Mouse (Mus musculus): ENCODE measurements around the gene Ptprf.

The Ptprf gene

DNA sequence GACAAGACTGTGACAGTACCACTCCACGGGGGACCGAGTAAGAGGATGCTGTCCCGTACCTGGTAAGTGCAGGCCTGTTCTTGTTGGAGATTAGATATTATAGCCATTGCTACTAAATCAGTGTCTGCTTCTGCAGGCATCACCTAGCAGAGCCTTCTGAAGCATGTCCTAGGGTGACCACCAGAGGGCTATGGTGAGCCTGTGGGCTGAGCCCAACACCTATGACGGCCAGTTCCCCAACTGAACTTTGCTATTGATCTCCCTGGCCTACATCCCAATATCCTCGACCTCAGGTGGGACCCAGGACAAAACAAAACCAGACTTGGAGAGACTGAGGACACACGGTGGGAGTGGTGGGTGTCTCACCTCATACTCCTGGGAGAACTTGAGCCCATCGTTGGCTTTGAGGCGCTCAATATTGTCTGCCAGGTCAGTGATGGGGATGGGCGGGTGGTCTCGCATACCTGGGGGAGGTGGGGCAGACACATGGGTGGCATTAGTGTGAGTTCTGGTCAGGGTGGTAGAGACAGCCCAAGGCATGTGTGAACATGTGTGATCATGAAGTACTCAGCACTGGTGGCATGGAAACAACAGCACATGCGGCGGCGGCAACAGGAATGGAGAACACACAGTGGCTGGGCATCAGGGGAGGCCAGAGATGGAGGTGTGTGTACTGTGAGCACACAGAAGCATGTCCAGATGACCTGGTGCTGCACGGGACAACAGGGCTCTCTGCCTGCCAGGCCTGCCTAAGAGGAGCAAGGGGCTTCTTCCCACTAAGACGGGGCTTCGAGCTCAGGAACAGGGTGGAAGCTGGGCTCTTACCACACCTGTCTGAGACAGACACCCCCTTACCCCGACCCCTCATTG, 74.2 kb downstream of the Ptprf start:
- DNase-seq (ENCODE audit: low spot score in 2 of 2): peak in 1 of 2 experiments; percentile 51

GRCm38 (mm10) chr4:118214891-118215290, 76.3 kb downstream of the Ptprf start:
- no peak for DNase-seq (ENCODE audit: low spot score in 2 of 2)

DNA sequence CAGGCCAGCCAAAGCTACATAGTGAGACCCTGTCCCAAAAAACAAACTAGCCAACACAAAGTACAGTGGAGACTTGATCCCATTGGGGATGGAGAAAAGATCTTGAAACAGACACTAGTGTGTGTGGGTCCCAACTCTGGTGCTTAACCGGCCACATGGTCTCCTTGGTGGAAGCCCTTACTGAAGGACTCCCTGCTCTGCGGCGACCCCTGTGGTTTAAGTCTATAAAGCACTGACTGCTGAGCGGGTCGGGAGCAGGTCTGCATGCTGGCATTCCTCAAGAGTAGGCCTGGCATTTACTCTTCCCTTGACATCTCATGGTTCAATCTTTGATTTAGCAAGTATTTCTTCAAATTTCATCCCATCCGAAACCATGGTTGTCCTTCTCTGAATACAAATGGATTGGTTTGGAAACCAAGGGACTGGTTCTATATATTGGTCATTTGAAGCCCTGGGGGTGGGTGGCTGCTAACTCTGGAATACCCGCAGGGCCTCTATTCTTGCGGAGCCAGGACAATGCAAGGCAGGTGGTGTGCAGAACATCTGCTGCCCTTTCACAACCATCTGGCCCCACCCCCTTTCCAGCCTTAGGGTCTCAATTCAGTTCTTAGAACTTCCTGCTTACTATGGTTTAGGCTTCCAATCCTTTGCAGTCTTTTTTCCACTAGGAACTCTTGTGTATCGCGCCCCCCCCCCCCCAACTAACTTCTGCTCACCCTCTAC, 84.1 kb downstream of the Ptprf start:
- DNase-seq (ENCODE audit: low spot score in 2 of 2): no peak

DNA sequence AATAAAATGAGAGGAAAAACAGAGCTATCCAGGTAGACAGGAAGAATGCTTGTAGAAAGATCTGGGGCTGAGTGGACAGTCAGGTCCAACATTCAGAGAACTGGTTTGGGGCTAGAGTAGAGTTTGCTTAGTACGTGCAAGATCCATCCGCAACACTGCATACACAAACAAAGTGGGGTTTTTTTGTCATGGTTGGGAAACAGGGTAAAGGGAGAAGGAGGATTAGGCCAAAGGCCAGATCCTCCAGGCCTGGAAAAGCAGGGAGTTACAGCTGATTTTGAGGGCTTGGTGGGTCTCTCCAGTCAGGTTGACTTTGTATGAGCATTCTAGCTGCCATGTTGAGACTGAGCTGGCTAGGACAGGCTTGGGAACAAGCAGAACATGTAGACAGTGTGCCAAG, 85.3 kb downstream of the Ptprf start:
- no peak for DNase-seq (ENCODE audit: low spot score in 2 of 2)

DNA sequence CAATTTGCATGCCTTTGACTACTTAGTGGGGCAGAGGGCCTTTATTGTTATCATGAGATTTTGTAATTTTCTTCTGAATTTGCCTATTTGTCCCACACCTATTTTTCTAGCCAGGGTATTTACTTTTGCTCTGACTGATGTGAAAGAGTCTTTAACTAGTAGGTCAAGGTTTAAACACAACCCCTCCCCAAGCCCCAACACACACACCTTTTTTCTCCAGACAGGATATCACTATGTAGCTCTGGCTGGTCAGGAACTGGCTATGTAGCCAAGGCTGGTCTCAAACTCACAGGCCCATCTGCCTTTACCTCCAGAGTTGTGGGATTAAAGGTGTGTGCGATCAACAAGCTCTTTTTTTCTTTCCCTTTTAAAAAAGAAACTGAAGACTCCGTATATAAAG, 92.1 kb downstream of the Ptprf start:
- DNase-seq (ENCODE audit: low spot score in 2 of 2): no peak

GRCm38 (mm10) chr4:118198606-118199005, 92.6 kb downstream of the Ptprf start:
- no peak for DNase-seq (ENCODE audit: low spot score in 2 of 2)

DNA sequence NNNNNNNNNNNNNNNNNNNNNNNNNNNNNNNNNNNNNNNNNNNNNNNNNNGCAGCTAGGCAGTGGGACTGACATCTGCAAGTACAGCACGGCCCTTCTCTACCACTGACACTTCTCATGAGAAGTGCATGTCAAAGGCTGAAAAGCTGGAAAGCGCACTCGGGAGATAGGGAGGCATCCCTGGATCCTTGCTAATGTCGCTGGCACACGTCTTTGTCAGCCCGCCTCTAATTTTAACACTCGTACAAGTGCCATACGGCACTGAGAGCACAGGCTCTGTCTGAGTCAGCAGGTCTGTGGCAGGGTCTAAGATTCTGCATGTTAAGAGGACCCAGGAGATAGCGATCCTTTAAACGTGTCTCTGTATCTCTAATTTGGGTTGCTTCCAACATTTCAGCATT, 95.0 kb downstream of the Ptprf start:
- no peak for DNase-seq (ENCODE audit: low spot score in 2 of 2)

DNA sequence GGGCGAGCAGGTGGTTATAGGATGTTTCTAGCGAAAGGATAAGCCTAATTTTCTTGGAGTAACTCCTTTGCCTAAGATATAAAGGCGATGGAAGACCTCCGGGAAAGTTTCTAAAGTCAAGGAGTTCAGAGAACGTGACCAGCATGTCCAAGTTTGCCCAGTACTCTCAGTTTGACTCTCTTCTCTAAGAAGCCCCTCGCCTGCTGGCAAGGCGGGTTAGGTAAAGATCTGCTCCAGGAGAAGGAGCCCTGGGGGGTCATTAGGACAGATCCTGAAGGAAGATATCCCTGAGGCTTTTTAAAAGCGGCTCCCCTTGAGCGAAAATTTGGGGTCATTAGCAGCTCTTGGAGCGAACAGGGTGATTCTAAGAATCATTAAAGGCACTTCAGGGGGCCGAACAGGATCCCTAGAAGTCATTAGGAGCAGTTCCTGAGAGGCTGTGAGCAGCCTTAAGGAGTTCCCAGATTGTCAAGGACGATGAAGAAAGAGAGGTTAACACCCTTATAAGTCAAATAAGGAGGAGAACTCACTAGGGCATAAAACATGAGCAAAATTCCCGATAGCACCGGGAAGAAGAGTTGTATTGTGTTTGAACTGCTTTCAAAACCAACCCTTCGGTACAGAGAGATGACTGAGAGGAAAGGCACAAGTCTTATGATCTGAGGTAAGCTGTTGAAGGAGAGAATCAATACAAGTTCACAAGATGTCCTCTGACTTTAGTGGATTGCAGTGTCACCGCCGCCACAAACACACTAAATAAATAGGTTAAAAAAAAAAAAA, 110.7 kb downstream of the Ptprf start:
- no peak for DNase-seq (ENCODE audit: low spot score in 2 of 2)

DNA sequence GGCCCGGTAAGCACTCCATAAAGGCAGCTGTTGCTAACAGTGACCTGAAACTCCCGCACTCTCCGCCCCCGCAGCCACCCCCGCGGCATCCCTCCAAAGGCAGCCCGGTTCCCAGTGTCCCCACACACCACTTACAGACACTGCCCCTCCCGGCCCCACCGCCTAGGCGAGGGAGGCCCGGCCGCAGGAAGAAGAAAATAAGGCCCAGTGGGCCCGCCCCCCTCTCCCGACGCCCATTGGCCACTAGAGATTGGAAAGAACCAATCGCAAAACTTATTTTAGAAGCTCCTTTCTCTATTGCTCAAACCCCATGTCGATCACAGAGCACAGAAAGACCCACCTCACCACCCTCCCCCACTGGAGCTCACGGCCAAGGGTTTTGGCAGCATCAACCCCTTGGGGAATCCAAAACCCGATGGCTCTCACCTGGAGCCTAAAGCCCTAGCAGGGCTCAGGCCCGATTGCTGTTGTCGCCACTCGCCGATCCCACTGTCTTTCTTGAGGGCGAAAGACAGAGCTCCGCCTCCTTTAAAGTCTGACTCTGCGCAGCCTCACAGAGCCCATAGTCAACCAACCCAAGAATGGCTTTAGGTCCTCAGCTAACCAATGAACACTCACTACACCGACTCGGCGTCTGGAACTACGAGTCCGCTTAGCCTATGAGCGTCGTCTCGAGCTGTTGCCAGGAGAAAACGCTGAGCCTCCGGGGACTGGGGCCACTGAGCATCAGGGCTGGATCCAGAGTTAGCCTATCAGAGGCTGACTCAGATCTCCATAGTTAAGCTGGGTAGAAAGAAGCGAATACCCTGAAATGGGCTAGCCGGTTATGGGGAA, 111.5 kb downstream of the Ptprf start, which contains the start of gene Kdm4a:
Kdm4a (minus strand) TSS at position 577 of the 834 bp plus-strand sequence.
- peak; percentile 88 for DNase-seq (ENCODE audit: low spot score in 2 of 2)

DNA sequence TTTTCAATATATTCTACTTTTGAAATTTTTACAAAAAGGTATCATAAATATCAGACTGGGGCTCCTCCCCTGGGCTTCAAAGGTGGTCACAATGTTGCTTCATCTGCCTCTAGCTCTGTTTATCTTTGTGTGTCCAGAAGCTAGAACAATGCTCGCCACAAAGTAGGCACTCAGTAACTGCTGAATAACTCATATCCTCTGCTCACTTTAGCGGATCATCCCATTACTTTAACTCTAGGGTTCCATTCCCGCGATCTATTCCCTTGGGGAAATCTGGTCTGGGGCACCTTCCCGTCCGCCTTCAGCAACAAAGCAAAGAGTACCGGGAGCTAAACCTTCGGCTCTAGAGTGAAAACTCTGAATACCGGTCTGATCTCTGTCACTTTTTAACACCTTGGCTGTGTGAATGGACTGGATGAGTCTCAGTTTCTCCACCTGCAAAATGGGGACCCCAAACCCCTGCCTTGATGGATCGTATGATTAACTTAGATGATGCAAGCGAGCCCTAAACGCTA, 112.2 kb downstream of the Ptprf start:
- DNase-seq (ENCODE audit: low spot score in 2 of 2): no peak

DNA sequence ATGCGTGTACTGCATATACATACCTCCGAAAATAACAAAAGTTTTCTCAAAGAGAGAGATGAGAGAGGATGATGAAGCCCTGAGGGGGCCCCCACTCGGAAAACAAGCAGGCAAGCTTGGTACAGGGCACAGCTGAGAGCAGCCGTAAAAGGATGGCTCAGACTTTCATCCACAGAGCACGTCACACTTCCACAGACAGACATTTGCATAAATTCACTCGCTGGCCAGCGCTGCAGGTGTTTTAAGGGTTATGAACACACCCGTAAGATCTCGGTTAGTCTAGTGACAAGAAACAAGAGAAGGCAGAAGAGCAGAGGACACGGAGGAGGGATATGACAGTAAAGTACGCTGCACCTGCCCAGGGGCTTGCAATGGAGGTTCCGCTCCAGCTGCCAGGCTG, 118.7 kb downstream of the Ptprf start:
- no peak for DNase-seq (ENCODE audit: low spot score in 2 of 2)

- no peak for DNase-seq (ENCODE audit: low spot score in 2 of 2)
Measured at GRCm38 (mm10) chr4:118171006-118171405, 120.2 kb downstream of the Ptprf start.

GRCm38 (mm10) chr4:118162123-118162522, 129.1 kb downstream of the Ptprf start:
- DNase-seq (ENCODE audit: low spot score in 2 of 2): no peak
